Mouse (Mus musculus) heart, postnatal 4 days (tissue): ENCODE results near the gene Mrgpra2a. TPM values are rescaled to one million over a fixed set of nuclear protein-coding genes. Genes with fewer than 3 reads are reported as not detected.
"Not testable (repeated sequence)": the region's sequence is repeated elsewhere in the genome, so short reads cannot be mapped to it uniquely, and the experiment has no call there.

Source experiments
- DNase-seq: peaks from one replicate; pipeline ENCODE4 v3.0.0; 2021
- total RNA-seq, 2 experiments: library from RNA; stranded (reverse); gene quantifications; 2 replicates each; pipeline ENCODE4 v1.2.3; 2021

Gene Mrgpra2a
- not detected for total RNA-seq

DNA sequence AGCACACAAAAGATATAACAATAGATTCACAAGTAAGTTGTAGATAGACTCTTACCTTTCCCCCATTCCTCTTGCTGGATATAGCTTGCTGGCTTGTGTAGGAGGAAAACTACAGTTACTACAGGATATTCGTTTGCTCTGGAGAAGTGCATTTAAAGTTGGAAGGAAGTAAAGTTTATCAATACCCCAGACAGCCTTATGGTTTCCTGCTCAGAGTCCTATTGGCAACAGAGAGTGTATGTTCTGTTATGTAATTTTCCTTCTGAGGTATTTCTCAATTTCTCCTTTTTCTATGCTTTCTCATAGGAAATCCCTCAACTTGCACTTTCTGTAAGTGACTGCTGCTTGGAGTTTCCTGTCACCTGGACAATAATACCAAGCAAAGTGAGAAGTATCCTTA is at the start of gene Mrgpra2a:
Mrgpra2a (minus strand) TSS at position 125 of the 400 bp plus-strand sequence.
- DNase-seq: not testable (repeated sequence)

DNA sequence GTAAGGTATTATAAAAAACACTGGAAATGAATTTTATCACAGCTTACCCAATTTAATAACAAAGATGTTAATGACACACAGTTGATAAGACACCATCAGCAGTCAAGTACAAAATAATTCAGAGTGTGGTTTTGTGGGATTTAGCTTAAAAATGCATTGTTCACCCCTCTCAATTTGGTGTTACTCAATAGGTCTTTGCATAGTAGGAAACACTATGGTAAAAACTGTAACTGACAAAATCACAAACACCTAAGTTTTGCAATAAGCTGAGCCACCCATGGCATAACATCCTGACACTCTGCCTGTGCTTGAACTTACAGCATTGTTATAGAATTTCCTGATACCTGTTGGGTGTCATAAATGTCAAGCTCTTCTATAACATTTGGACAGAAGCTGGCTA is 39.3 kb upstream of the Mrgpra2a start:
- DNase-seq: not testable (repeated sequence)

DNA sequence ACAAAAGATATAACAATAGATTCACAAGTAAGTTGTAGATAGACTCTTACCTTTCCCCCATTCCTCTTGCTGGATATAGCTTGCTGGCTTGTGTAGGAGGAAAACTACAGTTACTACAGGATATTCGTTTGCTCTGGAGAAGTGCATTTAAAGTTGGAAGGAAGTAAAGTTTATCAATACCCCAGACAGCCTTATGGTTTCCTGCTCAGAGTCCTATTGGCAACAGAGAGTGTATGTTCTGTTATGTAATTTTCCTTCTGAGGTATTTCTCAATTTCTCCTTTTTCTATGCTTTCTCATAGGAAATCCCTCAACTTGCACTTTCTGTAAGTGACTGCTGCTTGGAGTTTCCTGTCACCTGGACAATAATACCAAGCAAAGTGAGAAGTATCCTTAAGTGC is 37.5 kb upstream of the Mrgpra2a start:
- not testable (repeated sequence) for DNase-seq

DNA sequence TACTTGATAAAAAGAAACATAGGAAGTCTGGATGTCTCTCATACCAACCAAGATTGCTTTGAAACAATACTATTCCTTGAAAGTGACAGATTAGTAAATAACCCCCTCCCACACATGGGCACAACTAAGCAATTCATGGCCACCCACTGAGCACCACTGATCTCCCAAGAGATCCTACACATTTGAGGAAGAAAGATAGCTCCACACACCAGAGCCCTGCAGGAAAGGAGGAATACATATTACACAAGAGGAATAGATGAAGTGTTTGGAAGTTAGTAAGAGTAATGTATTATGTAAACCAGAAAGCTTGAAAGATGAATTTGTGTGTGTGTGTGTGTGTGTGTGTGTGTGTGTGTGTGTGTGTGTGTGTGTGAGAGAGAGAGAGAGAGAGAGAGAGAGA is 31.2 kb upstream of the Mrgpra2a start:
- not testable (repeated sequence) for DNase-seq

DNA sequence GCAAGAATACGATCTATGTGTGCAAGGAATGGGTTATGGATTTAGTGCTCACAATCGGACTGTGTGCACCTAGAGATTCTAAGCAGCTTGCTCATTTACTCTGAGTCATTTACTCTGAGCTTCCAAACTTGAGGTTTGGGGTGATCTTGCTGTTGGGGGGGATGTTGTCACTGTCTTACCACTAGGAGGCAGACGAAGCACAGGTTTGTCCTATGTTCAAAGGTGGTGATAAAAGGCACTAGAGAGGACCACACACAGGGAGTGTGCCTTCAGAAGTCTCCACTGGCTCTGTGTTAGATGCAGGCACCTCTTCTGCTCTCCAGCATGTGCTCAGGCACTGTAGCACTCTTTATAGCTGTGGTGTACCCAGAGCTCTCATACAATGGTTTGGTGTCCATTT is 22.0 kb upstream of the Mrgpra2a start:
- DNase-seq: not testable (repeated sequence)

DNA sequence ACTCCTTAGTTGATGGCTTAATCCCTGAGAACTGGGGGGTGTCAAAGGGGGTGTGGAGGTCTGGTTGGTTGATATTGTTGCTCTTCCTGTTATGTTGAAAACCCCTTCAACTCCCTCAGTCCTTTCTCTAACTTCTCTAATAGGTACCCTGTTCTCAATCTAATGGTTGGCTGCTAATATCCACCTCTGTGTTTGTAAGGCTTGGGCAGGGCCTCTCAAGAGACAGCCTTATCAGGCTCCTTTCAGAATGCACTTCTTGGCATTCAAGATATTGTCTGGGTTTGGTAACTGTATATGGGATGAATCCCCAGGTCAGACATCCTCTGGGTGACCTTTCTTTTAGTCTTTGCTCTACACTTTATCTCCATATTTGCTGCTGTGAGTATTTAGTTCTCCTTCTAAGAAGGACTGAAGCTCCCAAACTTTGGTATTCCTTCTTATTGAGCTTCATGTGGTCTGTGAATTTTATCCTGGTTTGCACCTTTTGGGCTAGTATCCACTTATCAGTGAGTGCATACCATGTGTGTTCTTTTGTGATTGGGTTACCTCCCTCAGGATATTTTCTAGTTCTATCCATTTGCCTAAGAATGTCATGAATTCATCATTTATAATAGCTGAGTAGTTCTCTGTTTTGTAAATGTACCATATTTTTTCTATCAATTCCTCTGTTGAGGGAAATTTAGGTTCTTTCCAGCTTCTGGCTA is 13.5 kb upstream of the Mrgpra2a start:
- not testable (repeated sequence) for DNase-seq

DNA sequence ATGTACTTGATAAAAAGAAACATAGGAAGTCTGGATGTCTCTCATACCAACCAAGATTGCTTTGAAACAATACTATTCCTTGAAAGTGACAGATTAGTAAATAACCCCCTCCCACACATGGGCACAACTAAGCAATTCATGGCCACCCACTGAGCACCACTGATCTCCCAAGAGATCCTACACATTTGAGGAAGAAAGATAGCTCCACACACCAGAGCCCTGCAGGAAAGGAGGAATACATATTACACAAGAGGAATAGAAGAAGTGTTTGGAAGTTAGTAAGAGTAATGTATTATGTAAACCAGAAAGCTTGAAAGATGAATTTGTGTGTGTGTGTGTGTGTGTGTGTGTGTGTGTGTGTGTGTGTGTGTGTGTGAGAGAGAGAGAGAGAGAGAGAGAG is 6.2 kb downstream of the Mrgpra2a start:
- not testable (repeated sequence) for DNase-seq

DNA sequence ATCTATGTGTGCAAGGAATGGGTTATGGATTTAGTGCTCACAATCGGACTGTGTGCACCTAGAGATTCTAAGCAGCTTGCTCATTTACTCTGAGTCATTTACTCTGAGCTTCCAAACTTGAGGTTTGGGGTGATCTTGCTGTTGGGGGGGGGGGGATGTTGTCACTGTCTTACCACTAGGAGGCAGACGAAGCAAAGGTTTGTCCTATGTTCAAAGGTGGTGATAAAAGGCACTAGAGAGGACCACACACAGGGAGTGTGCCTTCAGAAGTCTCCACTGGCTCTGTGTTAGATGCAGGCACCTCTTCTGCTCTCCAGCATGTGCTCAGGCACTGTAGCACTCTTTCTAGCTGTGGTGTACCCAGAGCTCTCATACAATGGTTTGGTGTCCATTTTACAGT is 15.5 kb downstream of the Mrgpra2a start:
- not testable (repeated sequence) for DNase-seq

DNA sequence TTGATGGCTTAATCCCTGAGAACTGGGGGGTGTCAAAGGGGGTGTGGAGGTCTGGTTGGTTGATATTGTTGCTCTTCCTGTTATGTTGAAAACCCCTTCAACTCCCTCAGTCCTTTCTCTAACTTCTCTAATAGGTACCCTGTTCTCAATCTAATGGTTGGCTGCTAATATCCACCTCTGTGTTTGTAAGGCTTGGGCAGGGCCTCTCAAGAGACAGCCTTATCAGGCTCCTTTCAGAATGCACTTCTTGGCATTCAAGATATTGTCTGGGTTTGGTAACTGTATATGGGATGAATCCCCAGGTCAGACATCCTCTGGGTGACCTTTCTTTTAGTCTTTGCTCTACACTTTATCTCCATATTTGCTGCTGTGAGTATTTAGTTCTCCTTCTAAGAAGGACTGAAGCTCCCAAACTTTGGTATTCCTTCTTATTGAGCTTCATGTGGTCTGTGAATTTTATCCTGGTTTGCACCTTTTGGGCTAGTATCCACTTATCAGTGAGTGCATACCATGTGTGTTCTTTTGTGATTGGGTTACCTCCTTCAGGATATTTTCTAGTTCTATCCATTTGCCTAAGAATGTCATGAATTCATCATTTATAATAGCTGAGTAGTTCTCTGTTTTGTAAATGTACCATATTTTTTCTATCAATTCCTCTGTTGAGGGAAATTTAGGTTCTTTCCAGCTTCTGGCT is 24.0 kb downstream of the Mrgpra2a start:
- not testable (repeated sequence) for DNase-seq

DNA sequence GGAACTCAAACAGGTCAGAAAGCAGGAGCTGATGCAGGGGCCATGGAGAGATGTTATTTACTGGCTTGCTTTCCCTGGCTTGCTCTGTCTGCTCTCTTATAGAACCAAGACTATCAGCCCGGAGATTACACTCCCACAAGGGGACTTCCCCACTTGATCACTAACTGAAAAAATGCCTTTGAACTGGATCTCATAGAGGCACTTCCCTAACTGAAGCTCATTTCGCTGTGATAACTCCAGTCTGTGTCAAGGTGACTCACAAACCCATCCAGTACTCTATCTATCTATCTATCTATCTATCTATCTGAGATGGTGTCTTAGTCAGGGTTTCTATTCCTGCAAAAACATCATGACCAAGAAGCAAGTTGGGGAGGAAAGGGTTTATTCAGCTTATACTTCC is 41.3 kb downstream of the Mrgpra2a start:
- no peak for DNase-seq

DNA sequence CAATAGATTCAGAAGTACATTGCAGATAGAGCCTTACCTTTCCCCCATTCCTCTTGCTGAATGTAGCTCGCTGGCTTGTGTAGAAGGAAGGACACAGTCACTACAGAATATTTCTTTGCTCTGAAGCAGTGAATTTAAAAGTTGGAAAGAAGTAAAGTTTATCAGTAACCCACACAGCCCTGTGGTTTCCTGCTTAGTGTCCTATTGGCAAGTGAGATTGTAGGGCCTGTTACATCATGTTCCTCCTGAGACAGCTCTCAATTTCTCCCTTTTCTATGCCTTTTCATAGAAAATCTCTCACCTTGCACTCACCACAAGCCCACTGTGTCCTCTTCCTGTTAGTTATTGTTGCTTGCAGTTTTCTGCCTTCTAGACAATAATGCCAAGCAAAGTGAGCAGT is 42.4 kb downstream of the Mrgpra2a start:
- no peak for DNase-seq

DNA sequence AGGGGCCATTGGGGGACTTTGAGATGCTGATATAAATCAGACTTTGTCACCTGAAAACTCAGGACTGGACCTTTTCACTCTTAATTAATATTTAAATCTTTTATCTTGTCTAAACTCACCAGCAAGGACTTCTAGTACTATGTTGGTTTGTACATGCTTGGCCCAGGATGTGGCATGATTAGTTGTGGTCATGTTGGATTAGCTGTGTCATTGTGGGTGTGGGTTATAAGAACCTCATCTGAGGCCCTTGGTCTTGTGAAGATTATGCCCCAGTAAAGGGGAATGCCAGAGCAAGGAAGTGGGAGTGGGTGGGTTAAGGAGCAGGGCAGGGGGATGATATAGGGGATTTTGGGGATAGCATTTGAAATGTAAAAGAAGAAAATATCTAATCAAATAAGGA is 50.8 kb downstream of the Mrgpra2a start:
- DNase-seq: no peak

Other genes with a start within 250 kb of the Mrgpra2a start
- not detected for gene Mrgpra6, start 247.2 kb downstream of the Mrgpra2a start, total RNA-seq
- gene Mrgpra9, start 199.3 kb downstream of the Mrgpra2a start, total RNA-seq: not detected
- not detected for gene Mrgpra1, start 97.9 kb downstream of the Mrgpra2a start, total RNA-seq
- gene Mrgpra2b, start 76.7 kb upstream of the Mrgpra2a start, total RNA-seq: under 1 TPM in 1 of 2 experiments, not detected in 1; 0.36 TPM
- gene Mrgpra3, start 149.2 kb upstream of the Mrgpra2a start, total RNA-seq: not detected